Mouse (Mus musculus) layer of hippocampus, adult 6 months (tissue): ENCODE results near the gene Sardh. TPM values are rescaled to one million over a fixed set of nuclear protein-coding genes. Genes with fewer than 3 reads are reported as not detected.

Source experiments
- long read RNA-seq, 2 experiments: library from polyadenylated mRNA; unstranded; transcript quantifications; one replicate each; pipeline ENCODE4 v2.0.0; 2019 to 2020
- polyA plus RNA-seq: library from polyadenylated mRNA; unstranded; fragments of <200 nt; fragmentation: Nextera tagmentation; gene quantifications from 2 replicates; pipeline ENCODE4 v1.2.3, GENCODE M21; 2021

Gene Sardh
- polyA plus RNA-seq = 4.3 and 5.3 TPM in 2 replicates
- long read RNA-seq, experiment 1, full-length matches to known transcripts = 2 of 5 reads
- long read RNA-seq, experiment 1, partial matches to known transcripts = 3 of 5 reads
- long read RNA-seq, experiment 1, other reads (novel, unspliced or antisense) = 0 of 5 reads
- long read RNA-seq, experiment 2, full-length matches to known transcripts = 34 of 44 reads
- long read RNA-seq, experiment 2, partial matches to known transcripts = 5 of 44 reads
- long read RNA-seq, experiment 2, other reads (novel, unspliced or antisense) = 5 of 44 reads

DNA sequence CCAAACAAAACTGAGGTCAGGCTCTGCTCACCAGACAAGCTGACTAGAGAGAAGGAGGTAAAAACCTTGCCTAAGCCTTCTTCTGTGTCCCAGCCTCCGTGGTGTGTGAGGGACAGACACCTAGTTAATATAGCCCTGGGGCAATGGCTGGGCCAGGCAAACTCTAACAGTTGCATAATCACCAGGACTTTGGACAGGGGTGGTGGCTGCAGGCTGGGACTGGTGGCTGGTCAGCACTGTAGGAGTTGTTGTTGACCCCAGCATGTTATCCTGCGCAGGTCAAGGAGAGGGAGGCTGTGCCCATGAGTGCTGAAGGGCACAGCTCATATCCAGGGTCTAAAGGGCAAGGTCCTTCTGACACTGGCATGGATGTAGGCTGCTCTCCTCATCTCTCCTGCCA is at the start of gene Sardh:
Sardh (minus strand) TSS at position 127 of the 400 bp plus-strand sequence.

DNA sequence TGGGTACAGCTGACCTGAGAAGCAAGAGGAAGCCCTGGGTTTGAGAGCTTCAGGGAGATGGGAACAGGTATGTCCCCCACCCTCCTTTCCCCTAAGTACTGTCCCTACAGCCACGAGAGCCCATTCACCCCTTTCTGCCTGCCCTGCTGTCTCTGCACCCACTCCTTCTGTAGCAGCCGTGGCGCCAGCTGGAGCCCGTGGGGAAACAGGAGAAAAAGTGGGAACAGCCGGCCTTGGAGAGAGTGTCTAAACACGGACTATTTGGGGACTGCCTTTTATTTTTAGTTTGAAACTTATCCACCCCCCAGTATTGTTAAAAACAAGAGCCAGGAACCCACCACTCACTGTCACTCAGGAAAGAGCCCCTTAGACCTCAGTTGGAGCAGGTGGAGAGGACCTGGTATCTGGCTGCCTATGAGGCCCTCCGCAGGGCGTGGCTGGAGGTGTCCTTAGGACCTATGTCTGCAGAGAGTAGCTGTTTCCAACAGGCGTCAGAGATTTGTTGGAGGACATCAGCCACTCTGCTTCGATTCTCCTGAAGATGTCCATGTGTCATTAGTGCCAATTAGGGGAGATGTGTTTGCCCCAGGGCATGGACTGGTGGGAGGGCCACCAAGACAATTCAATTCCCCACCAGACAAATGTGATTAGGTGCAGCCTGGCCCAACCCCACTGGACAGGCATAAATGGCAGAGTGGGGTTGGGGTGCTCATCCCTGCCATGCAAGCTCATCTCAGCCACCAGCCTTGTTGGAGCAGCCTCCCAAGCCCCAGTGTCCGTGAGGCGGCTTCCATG is 83.1 kb downstream of the Sardh start, which contains the start of gene Dbh:
Dbh (plus strand) TSS at position 438 of the 795 bp plus-strand sequence.

DNA sequence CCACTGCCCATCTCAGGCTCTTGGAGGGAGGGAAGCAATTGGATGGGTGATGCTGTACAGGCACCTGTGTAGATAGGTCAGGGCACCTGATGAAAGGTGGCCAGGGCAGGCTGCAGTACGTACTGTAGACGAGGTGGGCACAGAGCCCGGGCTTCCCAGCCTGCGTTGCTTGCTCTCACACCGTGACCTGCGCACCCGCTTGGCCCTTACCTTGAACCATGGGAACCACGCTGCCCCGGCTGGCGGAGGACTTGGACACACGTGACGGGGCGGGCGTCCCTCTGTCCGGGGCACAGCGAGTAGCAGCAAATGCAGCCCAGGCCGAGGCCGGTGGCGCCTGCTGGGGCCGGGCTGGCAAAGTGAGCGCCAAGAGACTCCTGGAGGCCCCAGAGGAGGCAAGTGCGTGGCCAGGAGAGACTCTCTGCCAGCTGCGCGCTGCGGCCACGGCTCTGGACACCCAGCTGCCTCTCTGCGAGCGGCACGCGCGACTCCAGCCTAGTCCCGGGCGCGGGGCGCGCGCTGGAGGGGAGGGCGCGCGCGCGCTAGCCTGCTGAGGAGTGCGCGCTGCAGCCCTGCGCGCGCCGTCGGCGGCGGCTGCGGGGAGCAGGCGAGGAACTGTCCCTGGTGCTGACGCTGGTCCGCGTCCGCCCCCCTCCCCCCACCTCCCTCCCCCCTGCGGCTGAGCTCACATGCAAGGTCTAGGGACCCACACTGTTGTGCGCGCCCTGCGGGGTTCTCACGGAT is 106.0 kb downstream of the Sardh start, which contains the start of gene Fam163b:
Fam163b (minus strand) TSS at position 542 of the 744 bp plus-strand sequence.

Other genes with a start within 250 kb of the Sardh start
- gene Cacfd1, start 238.4 kb downstream of the Sardh start, polyA plus RNA-seq = 51.1 and 52.4 TPM in 2 replicates
- gene Slc2a6, start 220.3 kb downstream of the Sardh start, polyA plus RNA-seq = 31.6 and 33.9 TPM in 2 replicates
- 0.36 and 0.45 TPM in 2 replicates for gene Mymk, start 176.2 kb downstream of the Sardh start, polyA plus RNA-seq
- 22.4 and 24.9 TPM in 2 replicates for gene Adamtsl2, start 169.0 kb downstream of the Sardh start, polyA plus RNA-seq
- gene Fam163b, start 105.8 kb downstream of the Sardh start, polyA plus RNA-seq = 113 and 150 TPM in 2 replicates
- 0.10 and 0.19 TPM in 2 replicates for gene Dbh, start 83.1 kb downstream of the Sardh start, polyA plus RNA-seq
- gene Vav2, start 178.7 kb upstream of the Sardh start, polyA plus RNA-seq = 0.95 and 0.97 TPM in 2 replicates
- 41.3 and 46.3 TPM in 2 replicates for gene Brd3os, start 194.0 kb upstream of the Sardh start, polyA plus RNA-seq